Mouse (Mus musculus): Measurements from ENCODE around the gene Ucma.

DNA sequence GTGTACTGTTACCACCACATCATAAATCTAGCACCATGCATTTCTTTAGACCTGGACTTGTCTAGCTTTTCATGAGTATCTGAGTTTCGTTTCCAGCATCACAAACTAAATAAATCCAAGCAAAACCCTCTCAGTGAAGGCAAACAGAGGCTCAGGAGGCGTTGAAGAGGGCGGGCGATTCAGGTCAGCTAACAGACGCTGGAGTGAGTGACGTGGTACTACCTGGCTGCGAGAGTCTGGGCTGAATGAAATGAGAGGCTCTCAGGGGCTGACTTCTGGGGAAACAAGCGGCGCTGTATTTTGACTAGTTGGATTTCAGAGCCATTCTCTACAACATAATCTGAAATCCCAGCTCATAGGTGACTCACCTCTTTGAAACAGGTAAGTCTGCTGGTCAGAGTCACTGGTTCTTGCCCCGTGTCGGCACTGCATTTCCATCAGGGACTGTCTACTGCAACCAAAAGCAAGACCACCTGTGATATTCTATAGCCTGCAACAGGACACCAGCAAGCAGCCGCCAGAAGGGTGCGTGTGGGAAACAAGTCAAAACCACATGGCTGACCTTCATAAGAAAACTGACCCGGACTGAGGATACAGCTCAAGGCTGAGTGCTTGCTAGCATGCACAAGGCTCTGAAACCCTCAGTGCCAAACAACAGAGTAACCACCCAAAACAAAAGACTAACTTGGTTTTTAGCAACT lies 47.9 kb downstream of the Ucma start:
- no peak for TF ChIP-seq CTCF (IDR thresholded peaks at IDR 0.05; ENCODE audit: low read depth, low read length)
- TF ChIP-seq POLR2A (IDR thresholded peaks at IDR 0.05; ENCODE audit: borderline replicate concordance, low read depth, low read length), result no peak
